Mouse (Mus musculus): Measurements from ENCODE around the gene Tmem240.

DNA sequence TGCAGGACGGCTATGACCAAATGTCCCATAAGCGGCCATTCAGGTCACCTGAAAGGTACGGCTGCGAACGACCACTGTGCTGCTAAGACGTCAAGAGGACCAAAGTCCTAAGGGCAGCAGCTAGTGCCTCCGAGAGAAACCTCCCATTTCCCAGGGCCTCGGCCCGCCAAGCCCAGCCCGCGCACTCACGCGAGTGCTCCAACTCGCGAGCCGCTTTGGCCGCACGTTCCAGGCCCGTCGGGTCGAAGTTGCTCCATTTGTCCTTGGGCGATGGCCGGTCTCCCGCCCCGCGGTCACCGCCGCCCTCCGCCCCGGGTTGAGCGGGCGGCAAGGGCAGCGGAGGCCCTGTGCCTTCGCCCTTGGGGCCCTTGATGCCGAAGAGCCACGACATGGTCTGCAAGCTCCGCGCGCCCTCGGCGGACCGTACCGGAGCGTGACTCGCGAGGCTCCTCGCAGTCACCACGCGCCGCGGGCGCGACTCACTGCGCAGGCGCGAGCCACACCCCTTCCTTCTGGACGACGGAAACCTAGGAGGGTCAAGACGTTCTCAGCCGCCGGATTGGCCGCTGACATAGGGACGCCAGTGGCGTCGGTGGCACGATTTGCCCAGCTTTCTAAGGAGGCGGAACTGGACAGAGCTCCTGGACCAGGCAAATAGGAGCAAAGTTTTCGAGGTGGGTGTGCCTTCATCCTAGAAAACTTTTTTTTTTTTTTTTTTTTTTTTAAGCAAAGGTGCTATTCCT is 26.2 kb downstream of the Tmem240 start, which contains the start of gene Atad3a:
- TF ChIP-seq CTCF (IDR thresholded peaks at IDR 0.05; ENCODE audit: extremely low read depth, insufficient read depth, low read length) (no peak), POLR2A (IDR thresholded peaks at IDR 0.05; ENCODE audit: extremely low read depth, insufficient read depth, low read length) (peak; percentile 81)
